Mouse (Mus musculus) NIH3T3 (cell line): ENCODE results near the gene Ciz1.
"Not testable (repeated sequence)": the region's sequence is repeated elsewhere in the genome, so short reads cannot be mapped to it uniquely, and the experiment has no call there.

Experiments
- DNase-seq: peaks from one replicate; pipeline ENCODE4 v3.0.0-alpha.2; 2012; ENCODE audit warnings: low read depth

Ciz1 gene

GRCm38 (mm10) chr2:32347019-32347418, 5.1 kb upstream of the Ciz1 start:
- no peak for DNase-seq

- DNase-seq: no peak
Measured at GRCm38 (mm10) chr2:32348311-32348710, 3.8 kb upstream of the Ciz1 start.

GRCm38 (mm10) chr2:32349625-32350255, 2.4 kb upstream of the Ciz1 start:
- no peak for DNase-seq

- DNase-seq: no peak
Measured at GRCm38 (mm10) chr2:32350471-32351051, 1.6 kb upstream of the Ciz1 start.

- no peak for DNase-seq
Measured at GRCm38 (mm10) chr2:32351471-32351961, 611 bp upstream of the Ciz1 start.

- DNase-seq: peak; percentile 96
Measured at GRCm38 (mm10) chr2:32353007-32353542, 948 bp downstream of the Ciz1 start, which contains the start of gene Dnm1. TSS of gene Dnm1 (minus strand) at chr2:32353338.

- no peak for DNase-seq
Measured at GRCm38 (mm10) chr2:32353836-32354235, 1.7 kb downstream of the Ciz1 start.

- no peak for DNase-seq
Measured at GRCm38 (mm10) chr2:32354336-32354895, 2.3 kb downstream of the Ciz1 start.

- DNase-seq: no peak
Measured at GRCm38 (mm10) chr2:32356216-32356615, 4.1 kb downstream of the Ciz1 start.

- no peak for DNase-seq
Measured at GRCm38 (mm10) chr2:32357710-32358109, 5.6 kb downstream of the Ciz1 start.

- no peak for DNase-seq
Measured at GRCm38 (mm10) chr2:32358381-32358780, 6.3 kb downstream of the Ciz1 start.

GRCm38 (mm10) chr2:32360741-32361140, 8.6 kb downstream of the Ciz1 start:
- DNase-seq: peak; percentile 83

GRCm38 (mm10) chr2:32361437-32361836, 9.3 kb downstream of the Ciz1 start:
- DNase-seq: peak; percentile 82

- DNase-seq: not testable (repeated sequence)
Measured at GRCm38 (mm10) chr2:32362274-32362673, 10.1 kb downstream of the Ciz1 start.

- DNase-seq: peak; percentile 90
Measured at GRCm38 (mm10) chr2:32362817-32363340, 10.8 kb downstream of the Ciz1 start.

- DNase-seq: peak; percentile 54
Measured at GRCm38 (mm10) chr2:32363376-32364106, 11.4 kb downstream of the Ciz1 start.

GRCm38 (mm10) chr2:32364121-32364520, 12.0 kb downstream of the Ciz1 start:
- DNase-seq: no peak

- DNase-seq: no peak
Measured at GRCm38 (mm10) chr2:32367315-32367714, 15.2 kb downstream of the Ciz1 start.

- DNase-seq: no peak
Measured at GRCm38 (mm10) chr2:32374191-32374590, 22.1 kb downstream of the Ciz1 start.

GRCm38 (mm10) chr2:32375317-32375940, 23.3 kb downstream of the Ciz1 start:
- no peak for DNase-seq

GRCm38 (mm10) chr2:32376963-32377362, 24.8 kb downstream of the Ciz1 start:
- no peak for DNase-seq
